Mouse (Mus musculus) retina, adult 2 months (tissue): ENCODE measurements around the gene Prpsap1.

ENCODE experiments used
- DNase-seq: peaks from one replicate; pipeline ENCODE4 v3.0.0-alpha.2; 2012; ENCODE audit warnings: low read depth, low spot score

Gene Prpsap1

DNA sequence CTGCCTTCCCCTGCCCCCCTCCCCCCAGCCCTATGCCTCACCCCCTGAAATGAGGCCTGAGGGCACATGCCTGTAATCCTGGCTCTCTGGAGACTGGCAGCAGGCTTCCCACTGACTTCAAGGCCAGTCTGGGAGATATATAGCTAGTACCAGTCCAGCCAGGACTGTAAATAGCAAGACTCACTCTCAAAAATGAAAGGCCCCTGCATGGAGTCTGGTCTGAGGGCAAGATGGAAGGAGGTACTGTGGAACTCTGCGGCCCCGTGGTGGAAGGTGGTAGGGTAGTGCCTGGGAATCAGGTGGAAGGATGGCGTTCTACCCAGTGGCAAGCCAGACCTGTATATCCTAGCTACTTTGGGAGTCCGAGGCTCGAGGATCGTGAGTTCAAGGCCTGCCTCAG is 50.1 kb downstream of the Prpsap1 start:
- no peak for DNase-seq

DNA sequence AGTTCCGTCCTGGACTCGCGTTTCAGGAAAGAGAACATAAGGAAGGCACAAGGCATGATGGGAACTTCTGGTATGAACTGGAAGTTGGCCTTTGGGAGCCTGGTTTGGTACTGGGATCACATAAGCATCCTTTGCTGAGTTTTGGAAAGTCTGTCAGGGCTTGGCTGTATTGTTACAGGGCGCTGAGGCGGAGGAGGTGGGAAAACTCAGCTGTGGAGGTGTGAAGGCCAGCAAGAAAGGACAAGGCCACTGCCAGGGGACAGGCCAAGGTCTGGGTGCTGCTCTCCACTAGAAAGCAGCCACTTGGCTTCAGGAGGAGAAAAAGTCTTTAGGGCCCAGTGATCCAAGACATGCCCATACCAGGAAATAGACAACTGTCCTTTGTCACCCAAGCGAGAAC is 50.7 kb downstream of the Prpsap1 start:
- no peak for DNase-seq

- DNase-seq = no peak
These were observed 51.2 kb downstream of the Prpsap1 start for GRCm38 (mm10) chr11:116442867-116443177.

GRCm38 (mm10) chr11:116442129-116442866 is 51.7 kb downstream of the Prpsap1 start:
- no peak for DNase-seq

DNA sequence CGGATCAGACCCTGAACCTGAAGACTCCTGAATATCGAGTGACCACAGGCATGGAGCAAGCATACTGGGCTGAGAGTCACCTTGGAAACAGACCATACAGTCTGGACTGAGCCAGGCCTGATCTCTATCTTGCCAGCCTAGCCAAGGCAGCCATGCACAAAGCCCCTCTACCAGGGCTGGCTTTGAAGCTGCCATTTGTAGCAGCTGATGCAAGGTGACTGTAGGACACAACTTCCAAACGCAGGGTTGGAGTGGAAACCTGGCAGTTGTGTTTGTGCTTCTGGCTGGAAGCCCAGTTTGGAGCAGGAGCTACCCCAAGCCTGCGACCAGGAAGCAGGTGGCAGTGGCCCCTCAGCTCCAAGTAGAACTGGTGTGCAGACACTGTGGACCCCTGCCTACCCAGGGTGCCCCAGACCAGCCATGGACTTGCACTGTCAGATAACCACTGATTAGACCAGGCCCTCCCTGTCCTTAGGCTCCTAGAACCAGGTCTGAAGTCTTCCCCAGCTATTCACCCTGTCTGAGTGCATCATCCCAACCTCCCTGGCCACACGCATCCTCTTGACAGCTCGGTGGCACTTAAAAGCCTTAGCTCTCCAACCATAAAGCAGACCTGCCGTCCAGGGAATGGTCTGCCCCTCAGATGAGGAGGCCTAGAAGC is 53.5 kb downstream of the Prpsap1 start:
- no peak for DNase-seq

DNA sequence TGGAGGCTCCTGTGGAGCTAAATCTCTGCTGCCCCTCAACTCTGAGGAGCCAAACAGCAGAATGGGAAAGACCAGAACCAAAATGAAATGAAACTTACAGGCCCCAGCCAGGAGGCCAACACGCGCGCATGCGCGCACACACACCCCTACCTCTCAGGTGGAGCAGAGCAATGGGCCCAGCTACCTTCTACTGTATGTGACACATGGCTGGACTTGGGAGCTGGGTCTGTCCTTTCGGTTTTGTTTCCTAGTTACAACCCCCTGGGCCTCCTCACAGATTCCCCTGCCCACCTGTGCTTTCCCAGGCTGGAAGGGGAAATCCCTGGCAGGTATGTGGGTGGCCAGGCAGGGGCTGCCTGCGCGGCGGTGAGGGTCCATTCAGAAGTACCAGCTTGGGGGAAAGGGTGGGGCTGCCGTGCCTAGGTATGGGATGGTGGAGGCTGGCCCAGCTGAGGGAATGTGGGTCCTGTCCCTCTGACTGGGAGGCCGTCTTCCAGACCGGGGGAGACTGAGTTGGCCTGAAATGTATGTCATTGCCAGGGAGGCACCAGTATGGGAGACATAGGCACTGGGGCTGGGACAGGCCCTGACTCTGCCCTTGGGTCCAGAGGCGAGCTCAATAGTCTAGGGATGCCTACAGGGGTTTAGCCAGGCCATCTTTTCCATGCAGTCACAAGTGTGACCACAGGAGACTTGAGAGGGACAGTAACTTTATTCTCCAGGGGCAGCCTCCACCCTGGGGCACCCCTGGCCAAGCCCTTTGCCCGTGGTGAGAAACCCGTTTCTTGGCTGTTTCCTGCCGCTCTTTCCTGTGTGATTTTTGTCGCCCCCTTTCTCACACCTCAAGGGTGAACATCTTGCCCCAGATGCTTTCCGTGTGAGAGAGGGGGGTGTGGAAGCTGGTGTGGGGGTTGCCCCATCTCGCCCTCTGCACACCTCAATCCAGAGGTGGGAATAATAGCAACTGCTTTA is 54.4 kb downstream of the Prpsap1 start:
- DNase-seq = no peak

- DNase-seq = no peak
These were observed 56.5 kb downstream of the Prpsap1 start for GRCm38 (mm10) chr11:116437541-116437940.

DNA sequence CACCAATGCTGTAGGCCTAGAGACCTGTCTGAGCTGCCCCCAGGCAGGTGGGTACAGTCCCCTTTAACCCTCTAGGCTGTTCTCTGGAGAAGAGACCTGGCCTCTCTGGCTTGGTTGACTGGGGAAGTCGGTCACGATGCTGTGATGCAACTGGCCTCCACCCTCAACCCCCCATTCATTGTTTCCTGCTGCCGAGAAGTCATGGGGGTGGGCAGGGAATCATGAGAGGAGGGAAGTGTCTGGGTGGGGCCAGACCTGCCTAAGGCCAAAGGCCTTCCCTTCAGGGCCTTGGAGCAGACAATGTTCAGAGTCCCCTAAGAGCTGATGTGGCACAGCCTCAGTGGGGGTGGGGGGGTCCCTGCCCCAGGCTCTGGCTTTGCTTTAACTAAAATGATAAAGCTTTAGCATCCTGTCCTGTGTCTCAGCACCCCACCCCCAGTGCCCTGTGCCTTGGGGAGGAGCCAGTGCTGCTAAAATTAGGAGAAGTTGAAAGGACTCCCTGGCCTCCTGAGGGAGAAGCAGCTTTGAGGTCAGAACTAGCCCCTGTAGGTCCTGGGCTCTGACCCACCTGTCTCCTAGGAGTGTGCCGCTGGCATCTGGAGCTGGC is 57.2 kb downstream of the Prpsap1 start:
- DNase-seq = no peak

DNA sequence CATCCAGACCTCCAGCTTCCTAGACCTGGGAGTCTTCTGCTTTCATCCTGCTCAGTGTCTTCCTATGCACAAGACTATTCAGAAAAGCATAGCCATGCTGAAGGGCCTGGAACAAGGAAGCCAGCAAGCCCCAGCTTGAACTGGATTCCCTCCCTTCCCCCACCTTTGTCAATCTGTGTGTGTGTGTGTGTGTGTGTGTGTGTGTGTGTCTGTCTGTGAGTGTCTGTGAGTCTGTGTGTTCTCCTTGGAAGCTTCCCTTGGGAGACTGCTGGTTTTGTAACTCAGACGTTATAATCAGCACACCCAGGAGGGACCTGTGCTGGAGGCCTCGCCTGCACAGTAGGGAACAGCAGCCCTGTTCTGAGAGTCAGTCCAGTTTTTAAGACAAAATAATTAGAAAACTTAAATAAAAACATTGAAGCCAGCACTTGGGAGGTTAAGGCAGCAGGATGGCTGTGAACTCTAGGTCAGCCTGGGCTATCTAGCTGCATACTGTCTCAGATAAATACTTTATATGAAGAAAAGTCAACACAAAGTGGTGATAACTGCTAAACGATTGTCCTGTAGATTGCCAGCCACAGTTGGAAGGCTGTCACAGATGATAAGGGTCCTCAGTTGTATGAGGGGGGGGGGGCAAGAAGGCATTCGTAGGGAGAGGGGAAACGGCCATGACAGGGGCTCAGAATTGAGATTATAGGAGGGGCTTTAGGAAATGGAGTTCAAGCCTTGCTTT is 57.8 kb downstream of the Prpsap1 start:
- no peak for DNase-seq

- no peak for DNase-seq
These were observed 58.8 kb downstream of the Prpsap1 start for GRCm38 (mm10) chr11:116434967-116435752.

GRCm38 (mm10) chr11:116434287-116434966 is 59.6 kb downstream of the Prpsap1 start:
- no peak for DNase-seq

GRCm38 (mm10) chr11:116433356-116434286 is 60.4 kb downstream of the Prpsap1 start, which contains the start of gene Ubald2:
Ubald2 (plus strand) TSS chr11:116434094.
- peak; percentile 91 for DNase-seq

DNA sequence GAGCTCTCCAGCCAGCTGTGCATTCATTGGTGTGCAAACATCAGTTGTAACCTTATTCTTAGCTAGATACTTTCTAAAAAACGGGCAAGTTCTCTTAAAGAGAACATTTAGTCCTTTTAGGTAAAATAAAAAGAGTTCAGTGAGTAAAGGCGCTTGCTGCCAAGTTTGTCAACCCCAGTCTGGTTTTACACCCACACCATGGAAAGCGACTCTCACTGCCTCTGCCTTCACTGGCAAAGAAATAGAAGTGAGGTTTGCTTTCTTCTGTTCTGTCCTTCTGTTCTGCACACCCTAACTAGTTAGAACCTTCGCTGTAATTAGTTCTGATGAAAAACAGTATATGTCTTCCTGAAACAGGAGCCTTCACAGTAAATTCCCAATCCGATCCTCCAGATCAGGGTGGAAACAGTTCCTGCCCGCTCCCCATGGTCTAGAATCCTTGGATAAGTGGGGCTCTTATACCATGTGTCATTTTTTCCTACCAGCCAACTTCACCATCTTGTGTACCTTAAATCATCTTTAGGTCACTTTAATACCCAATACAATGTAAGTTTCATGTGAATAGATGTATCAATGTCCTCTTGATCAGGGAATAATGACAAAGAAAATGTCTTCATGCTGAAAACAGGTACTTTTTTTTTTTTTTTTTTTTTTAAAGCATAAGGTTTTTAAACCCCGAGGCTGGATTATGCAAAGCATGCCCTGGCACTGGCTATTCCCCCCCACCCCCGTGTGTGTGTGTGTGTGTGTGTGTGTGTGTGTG is 61.2 kb downstream of the Prpsap1 start:
- no peak for DNase-seq

GRCm38 (mm10) chr11:116432127-116432526 is 61.9 kb downstream of the Prpsap1 start:
- DNase-seq = no peak

GRCm38 (mm10) chr11:116431428-116432077 is 62.4 kb downstream of the Prpsap1 start:
- no peak for DNase-seq

DNA sequence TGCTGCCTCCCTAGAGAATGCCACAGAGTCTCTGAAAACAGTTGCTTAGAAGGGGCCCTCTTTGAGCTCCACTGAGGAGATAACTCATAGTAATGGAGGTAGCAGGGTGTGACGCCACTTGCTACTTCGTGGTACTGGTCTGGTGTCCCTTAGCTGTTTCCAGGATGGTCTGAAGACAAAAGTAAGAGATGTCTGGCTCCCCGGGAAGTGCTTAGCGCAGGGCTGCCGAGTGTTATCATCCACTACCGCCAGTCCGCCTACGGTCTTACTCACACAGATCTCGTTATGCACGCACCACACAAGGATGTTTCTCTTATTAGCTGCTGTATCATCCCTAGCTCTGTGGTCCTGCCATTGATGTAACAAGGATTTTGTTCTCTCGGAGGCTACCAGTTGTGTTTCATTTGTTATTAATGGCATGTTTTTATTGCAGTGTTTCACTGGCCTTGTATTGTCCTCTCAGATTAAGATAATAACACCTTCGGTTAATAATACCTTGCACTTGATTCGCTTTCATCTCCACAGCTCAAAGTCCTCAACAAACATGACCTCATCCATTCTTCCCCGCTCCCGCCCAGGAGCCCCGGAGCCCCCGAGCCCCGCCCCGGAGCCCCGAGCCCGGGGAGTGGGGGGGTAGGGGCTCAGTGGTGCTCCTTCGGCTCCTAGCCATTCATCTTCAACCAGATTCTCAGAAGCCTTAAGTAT is 63.1 kb downstream of the Prpsap1 start:
- no peak for DNase-seq
